ENCODE assay signal across 8 mouse cellular contexts in the genomic region with DNA sequence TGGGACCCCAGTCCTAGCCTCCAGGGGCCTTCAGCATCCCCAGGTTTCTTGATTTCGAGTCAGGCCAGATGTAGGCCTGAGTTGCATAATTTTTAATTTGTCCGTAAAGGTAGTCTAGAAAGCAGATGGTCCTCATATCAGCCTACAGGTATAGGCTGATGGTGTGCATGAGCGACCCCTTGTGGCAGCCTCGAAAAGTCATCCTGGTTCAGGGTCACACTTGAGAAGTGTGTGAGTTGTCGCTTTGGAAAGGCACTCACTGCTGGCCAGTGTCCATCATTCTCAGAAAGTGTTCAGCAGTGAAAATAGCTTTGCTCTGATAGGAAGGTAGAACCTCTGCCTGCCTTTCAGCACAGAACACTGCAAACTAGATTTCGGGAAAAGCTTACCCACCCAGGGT. TPM values are rescaled to one million over a fixed set of nuclear protein-coding genes. Genes with fewer than 3 reads are reported as not detected.
A peak's percentile ranks its signal among the peaks of the same experiment; 100 is the strongest.
DNase-seq lines count a peak whose midpoint lies in the region; ATAC-seq and TF ChIP-seq lines count a peak whose summit lies in the region.
"Had no signal": no experiment of that assay in that cellular context is flagged by ENCODE, and none has a peak within 500 bp of the region (broad histone marks: within the 10 kb centered on the region; RNA-seq: fewer than 3 reads in every experiment).

No protein-coding gene starts in this region.

- peak; percentile 14 for DNase-seq in left cerebral cortex, adult 11 months (ENCODE audit: low spot score)
- no peak for DNase-seq in left cerebral cortex, postnatal 10 days (ENCODE audit: extremely low spot score in 1 of 2, low spot score in 2 of 2)
- DNase-seq in MEL-GATA-1-ER (ENCODE audit: extremely low read depth, low read depth) (peak; percentile 11), liver (peak; percentile 72)
- DNase-seq in brain, embryonic 14.5 days (ENCODE audit: low read depth), result peak; percentile 69
- DNase-seq in right cerebral cortex, postnatal 4 days, result peak; percentile 54

- TF ChIP-seq POLR2A in brain, embryonic 14.5 days (IDR thresholded peaks at IDR 0.05; ENCODE audit: borderline replicate concordance, extremely low read depth, insufficient read depth, insufficient read length, poor library complexity, severe bottlenecking), result no peak

- peak; percentile 82 for TF ChIP-seq CTCF in brain, embryonic 14.5 days (IDR thresholded peaks at IDR 0.05; ENCODE audit: borderline replicate concordance, extremely low read depth, insufficient read depth, insufficient read length)

- no peaks in the 10 kb centered on the region for H3K4me1 ChIP-seq in heart, embryonic 16.5 days (ENCODE audit: control insufficient read depth, insufficient read depth, low read length)

- intact Hi-C loops in left cerebral cortex, postnatal 10 days (cut with DNase I), result no loop called here

- H3K4me3 ChIP-seq in heart, embryonic 16.5 days (ENCODE audit: low read length), result no peak overlapping the region
- H3K4me3 ChIP-seq: neural tube, embryonic 12.5 days had no signal

- no peak overlapping the region for H3K9ac ChIP-seq in heart, embryonic 16.5 days (ENCODE audit: low read length)
- H3K9ac ChIP-seq: neural tube, embryonic 12.5 days had no signal

- H3K36me3 ChIP-seq in heart, embryonic 16.5 days (ENCODE audit: control insufficient read depth, insufficient read depth), result no peaks in the 10 kb centered on the region
- H3K36me3 ChIP-seq: neural tube, embryonic 12.5 days had no signal

- 0 out of 2 replicates have a peak overlapping the region, but pooled peaks have one; percentile 52 for H3K27ac ChIP-seq in heart, embryonic 16.5 days (ENCODE audit: low read length)
- H3K27ac ChIP-seq: neural tube, embryonic 12.5 days had no signal

- 38% methylated on average over 6 of the region's 6 CpGs for WGBS in heart, embryonic 16.5 days

- no peaks in the 10 kb centered on the region for H3K9me3 ChIP-seq in heart, embryonic 16.5 days (replicated peaks; ENCODE audit: control insufficient read depth, low read length)
- H3K9me3 ChIP-seq: neural tube, embryonic 12.5 days had no signal

- H3K4me2 ChIP-seq in heart, embryonic 16.5 days (ENCODE audit: low read depth, low read length), result no peak overlapping the region
- H3K4me2 ChIP-seq: neural tube, embryonic 12.5 days had no signal

- peak; percentile 42 for ATAC-seq in heart, embryonic 16.5 days (replicated peaks; ENCODE audit: extremely low read depth, insufficient read depth, low FRiP score)

- no peaks in the 10 kb centered on the region for H3K27me3 ChIP-seq in heart, embryonic 16.5 days (ENCODE audit: control insufficient read depth, insufficient read depth, low read length)
- H3K27me3 ChIP-seq: neural tube, embryonic 12.5 days had no signal

RNA-seq across cellular contexts. Expression of a gene that starts 55.5 kb away (rescaled TPM):
- 10 to 100 TPM; 24.2 to 25.2 TPM for total RNA-seq in left cerebral cortex, postnatal 10 days (2021)
- 27.2 and 29.8 TPM in 2 replicates for polyA plus RNA-seq in brain, embryonic 14.5 days (2012; rRNA removed)
- 19.7 and 19.8 TPM in 2 replicates for polyA plus RNA-seq in heart, embryonic 16.5 days (2015; fragmentation: Nextera tagmentation; extraction: Ambion mirVana)

Comparison
In these comparisons a context has a peak if more than half of its experiments do, and no peak if none do; other contexts are left out.
1. DNase-seq: peak in left cerebral cortex, adult 11 months (single experiment), MEL-GATA-1-ER (single experiment), brain, embryonic 14.5 days (single experiment), liver (single experiment) and right cerebral cortex, postnatal 4 days (single experiment); none in left cerebral cortex, postnatal 10 days (0 of 2).